Mouse (Mus musculus) adrenal gland, adult 18-20 months (tissue): ENCODE measurements around the gene Vmn1r112. TPM values are rescaled to one million over a fixed set of nuclear protein-coding genes. Genes with fewer than 3 reads are reported as not detected.
"Not testable (repeated sequence)": the region's sequence is repeated elsewhere in the genome, so short reads cannot be mapped to it uniquely, and the experiment has no call there.

Experiments used
- DNase-seq, 2 experiments: peaks; one replicate each; pipeline ENCODE4 v3.0.0; 2021 to 2022; ENCODE audit warnings: low spot score in 2 of 2
- long read RNA-seq, 2 experiments: library from polyadenylated mRNA; stranded (forward); transcript quantifications; one replicate each; pipeline ENCODE4 v2.0.0; 2021
- total RNA-seq, 2 experiments: library from RNA; stranded (reverse); gene quantifications; 1 replicate in 1 of 2; 2 replicates in 1 of 2; pipeline ENCODE4 v1.2.3; 2021

Vmn1r112 gene
- total RNA-seq = not detected
- long read RNA-seq, experiment 1 = 0 reads
- long read RNA-seq, experiment 2 = 0 reads

DNA sequence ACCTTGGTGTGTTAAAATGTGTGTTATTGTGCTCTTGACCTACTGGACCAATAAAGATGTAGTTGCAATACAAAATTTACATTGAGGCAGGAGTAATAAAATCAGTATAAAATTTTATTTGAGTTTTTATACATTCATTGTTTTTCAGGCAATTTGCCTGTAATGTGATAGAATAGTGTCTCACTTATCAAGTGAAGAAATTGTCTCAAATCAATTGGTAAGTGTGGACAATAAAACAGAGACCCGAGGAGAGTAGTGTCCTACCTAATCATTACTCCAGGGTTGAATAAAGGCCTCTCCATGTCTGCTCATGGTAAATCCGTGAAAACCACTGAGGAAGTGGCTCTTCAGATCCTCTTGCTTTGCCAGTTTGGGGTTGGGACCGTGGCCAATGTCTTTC, at the start of gene Vmn1r112:
TSS of gene Vmn1r112 (plus strand) at position 301 of the 400 bp plus-strand sequence.
- not testable (repeated sequence) for DNase-seq

DNA sequence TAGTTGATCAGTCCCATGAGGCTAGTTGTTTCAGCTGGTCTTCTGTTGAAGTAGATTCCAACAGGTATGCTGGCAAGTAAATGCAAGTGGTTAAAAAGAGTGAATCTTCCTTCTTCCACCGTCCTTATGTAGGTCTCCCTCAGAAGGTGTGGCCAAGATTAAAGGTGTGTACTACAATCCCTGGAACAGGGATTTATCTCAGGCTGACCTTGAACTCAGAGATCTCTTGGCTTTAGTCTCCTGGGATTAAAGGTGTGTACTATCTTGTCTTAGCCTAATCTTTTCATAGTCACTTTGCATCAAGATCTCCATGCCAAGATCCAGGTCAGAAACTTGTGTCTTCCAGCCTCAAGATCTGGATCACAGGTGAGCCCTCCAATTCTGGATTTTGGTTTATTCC, 40.5 kb upstream of the Vmn1r112 start, which contains the start of gene Gm10668:
TSS of gene Gm10668 (minus strand) at position 101 of the 400 bp plus-strand sequence.
- DNase-seq = not testable (repeated sequence)

DNA sequence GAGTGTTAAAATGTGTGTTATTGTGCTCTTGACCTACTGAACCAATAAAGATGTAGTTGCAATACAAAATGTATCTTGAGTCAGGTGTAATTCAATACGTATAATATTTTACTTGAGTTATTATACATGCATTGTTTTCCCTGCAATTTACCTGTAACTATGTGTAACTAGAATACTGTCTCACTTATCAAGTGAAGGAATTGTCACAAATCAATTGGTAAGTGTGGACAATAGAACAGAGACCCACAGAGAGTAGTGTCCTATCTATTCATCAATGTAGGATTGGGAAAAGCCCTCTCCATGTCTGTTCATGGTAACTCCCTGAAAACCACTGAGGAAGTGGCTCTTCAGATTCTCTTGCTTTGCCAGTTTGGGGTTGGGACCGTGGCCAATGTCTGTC, 16.0 kb downstream of the Vmn1r112 start, which contains the start of gene Vmn1r113:
TSS of gene Vmn1r113 (plus strand) at position 301 of the 400 bp plus-strand sequence.
- DNase-seq = not testable (repeated sequence)

DNA sequence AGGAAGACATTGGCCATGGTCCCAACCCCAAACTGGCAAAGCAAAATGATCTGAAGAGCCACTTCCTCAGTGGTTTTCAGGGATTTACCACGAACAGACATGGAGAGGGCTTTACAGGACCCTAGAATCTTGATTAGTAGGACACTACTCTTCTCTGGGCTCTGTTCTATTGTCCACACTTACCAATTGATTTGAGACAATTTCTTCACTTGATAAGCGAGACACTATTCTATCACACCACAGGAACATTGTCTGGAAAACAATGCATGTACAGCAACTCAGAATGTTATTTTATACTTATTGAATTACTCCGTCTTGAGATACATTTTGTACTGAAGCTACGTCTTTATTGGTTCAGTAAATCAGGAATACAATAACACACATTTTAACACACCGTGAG, 41.1 kb downstream of the Vmn1r112 start, which contains the start of gene Vmn1r114:
TSS of gene Vmn1r114 (minus strand) at position 101 of the 400 bp plus-strand sequence.
- DNase-seq = not testable (repeated sequence)

Other genes with a start within 250 kb of the Vmn1r112 start
- gene Vmn1r104, start 237.3 kb upstream of the Vmn1r112 start, total RNA-seq = not detected
- gene Gm5726, start 225.4 kb upstream of the Vmn1r112 start, total RNA-seq = not detected
- not detected for gene Gm4141, start 194.9 kb upstream of the Vmn1r112 start, total RNA-seq
- gene Gm4513, start 172.2 kb upstream of the Vmn1r112 start, total RNA-seq = not detected
- not detected for gene Vmn1r107, start 102.3 kb upstream of the Vmn1r112 start, total RNA-seq
- gene Vmn1r111, start 68.0 kb upstream of the Vmn1r112 start, total RNA-seq = not detected
- gene Gm10668, start 40.6 kb upstream of the Vmn1r112 start, total RNA-seq = not detected
- not detected for gene Vmn1r113, start 16.1 kb downstream of the Vmn1r112 start, total RNA-seq
- gene Vmn1r114, start 41.0 kb downstream of the Vmn1r112 start, total RNA-seq = not detected
- gene Vmn1r115, start 73.8 kb downstream of the Vmn1r112 start, total RNA-seq = not detected
- not detected for gene Vmn1r116, start 101.1 kb downstream of the Vmn1r112 start, total RNA-seq
- gene Vmn1r117, start 112.9 kb downstream of the Vmn1r112 start, total RNA-seq = not detected
- gene Vmn1r118, start 141.2 kb downstream of the Vmn1r112 start, total RNA-seq = not detected
- gene Vmn1r119, start 241.3 kb downstream of the Vmn1r112 start, total RNA-seq = not detected